Mouse (Mus musculus) limb, embryonic 12.5 days (tissue): Measurements from ENCODE around the gene Patl1. TPM values are rescaled to one million over a fixed set of nuclear protein-coding genes. Genes with fewer than 3 reads are reported as not detected.
"Not testable (repeated sequence)": the region's sequence is repeated elsewhere in the genome, so short reads cannot be mapped to it uniquely, and the experiment has no call there.

Experiments used
- ATAC-seq: fragments of 200-750 bp; cut with Nextera tagmentation; 2 replicates; pipeline ENCODE4 v1.8.0; 2017; ENCODE audit warnings: low read depth, moderate TSS enrichment; ENCODE audit not compliant: insufficient number of reproducible peaks, insufficient read depth, low FRiP score, low TSS enrichment
- H3K27ac ChIP-seq: fragments of 300-500 bp; sonication (generic); 2 replicates; pipeline ENCODE4 v1.5.1; 2016; ENCODE audit warnings: mild to moderate bottlenecking, moderate library complexity
- H3K27me3 ChIP-seq: fragments of 300-500 bp; sonication (generic); 2 replicates; pipeline ENCODE4 v1.6.1; 2016; ENCODE audit warnings: mild to moderate bottlenecking, moderate library complexity
- H3K36me3 ChIP-seq: fragments of 300-500 bp; sonication (generic); 2 replicates; pipeline ENCODE4 v1.6.1; 2016; ENCODE audit warnings: mild to moderate bottlenecking, moderate library complexity
- H3K4me1 ChIP-seq: fragments of 300-500 bp; sonication (generic); replicated peaks from 2 replicates; pipeline ENCODE4 v1.6.1; 2016
- H3K4me2 ChIP-seq: fragments of 300-500 bp; sonication (generic); 2 replicates; pipeline ENCODE4 v1.6.1; 2016; ENCODE audit warnings: mild to moderate bottlenecking, moderate library complexity
- H3K4me3 ChIP-seq: fragments of 300-500 bp; sonication (generic); replicated peaks from 2 replicates; pipeline ENCODE4 v1.5.1; 2016; ENCODE audit warnings: mild to moderate bottlenecking
- H3K9ac ChIP-seq: fragments of 300-500 bp; sonication (generic); replicated peaks from 2 replicates; pipeline ENCODE4 v1.6.1; 2016; ENCODE audit warnings: mild to moderate bottlenecking, moderate library complexity
- H3K9me3 ChIP-seq: fragments of 300-500 bp; sonication (generic); 2 replicates; pipeline ENCODE4 v1.6.1; 2016; ENCODE audit warnings: mild to moderate bottlenecking, moderate library complexity
- WGBS: fragments of 180-500 bp; shearing (Covaris S2); methylation state at CpG from one replicate; pipeline ENCODE4 v1.1.7; 2016; 5-methylcytosine and 5-hydroxymethylcytosine counted together
- polyA plus RNA-seq: library from polyadenylated mRNA; unstranded; fragments of >200 nt; fragmentation: Nextera tagmentation; extraction: Ambion mirVana; gene quantifications from 2 replicates; pipeline ENCODE4 v1.2.1, GENCODE M21; 2016

Gene Patl1
- polyA plus RNA-seq, 1 experiment from 2014 or later = 17.8 TPM

DNA sequence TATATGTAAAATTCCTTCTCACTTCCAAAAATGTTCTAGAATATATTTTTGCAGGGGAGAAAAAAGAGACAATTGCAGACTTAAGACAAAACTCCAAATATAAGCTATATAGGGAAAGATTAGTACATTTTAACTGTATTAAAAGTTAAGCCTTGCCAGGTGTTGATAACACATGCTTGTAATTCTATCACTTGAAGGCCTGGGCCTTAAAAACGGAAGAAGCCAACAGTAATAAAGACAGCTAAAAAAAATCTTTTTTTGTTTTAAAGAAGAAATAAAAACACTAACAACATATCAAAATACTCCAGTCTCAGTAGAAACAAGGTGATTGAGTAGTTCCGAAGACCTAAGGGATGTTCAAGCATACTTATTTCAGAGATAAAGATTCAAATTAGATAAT, 14.2 kb downstream of the Patl1 start:
- Histone ChIP-seq H3K4me3 (no peak overlapping the region), H3K4me2 (no peak overlapping the region), H3K9ac (no peak overlapping the region), H3K36me3 (peaks cover 88% of the 10 kb centered on the region), H3K27me3 (no peaks in the 10 kb centered on the region), H3K4me1 (no peaks in the 10 kb centered on the region), H3K9me3 (no peaks in the 10 kb centered on the region), H3K27ac (no peak overlapping the region)
- ATAC-seq = no peak
- WGBS = 83% methylated on average over 2 of the region's 2 CpGs

DNA sequence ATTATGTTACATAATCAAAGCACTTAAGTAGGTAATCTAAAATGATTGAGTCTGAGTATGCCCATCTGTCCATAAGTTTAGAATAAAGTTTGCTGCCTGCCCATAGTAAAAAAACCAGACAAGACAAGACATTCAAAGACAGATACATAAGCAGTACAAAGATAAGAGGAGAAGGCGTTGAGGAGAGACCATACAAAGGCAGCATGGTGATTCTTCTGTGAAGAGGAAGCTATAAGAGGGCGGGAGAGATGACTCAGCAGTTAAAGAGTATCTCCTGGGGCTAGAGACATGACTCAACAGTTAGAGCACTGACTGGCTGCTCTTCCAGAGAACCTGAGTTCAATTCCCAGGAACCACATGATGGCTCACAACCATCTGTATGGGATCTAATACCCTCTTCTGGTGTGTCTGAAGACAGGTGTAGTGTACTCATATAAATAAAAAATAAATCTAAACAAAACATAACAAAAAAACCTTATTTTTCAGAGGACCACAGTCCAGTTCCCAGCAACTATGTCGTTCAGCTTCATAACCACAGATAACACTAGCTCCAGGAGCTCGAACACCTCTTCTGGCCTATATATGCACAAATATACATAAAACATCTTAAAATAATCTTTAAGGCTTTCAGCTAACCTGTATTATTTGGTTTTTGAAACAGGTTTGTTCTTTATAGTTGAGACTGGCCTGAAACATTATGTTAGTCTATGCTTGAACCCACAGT, 16.0 kb downstream of the Patl1 start:
- H3K9me3 ChIP-seq = no peaks in the 10 kb centered on the region

DNA sequence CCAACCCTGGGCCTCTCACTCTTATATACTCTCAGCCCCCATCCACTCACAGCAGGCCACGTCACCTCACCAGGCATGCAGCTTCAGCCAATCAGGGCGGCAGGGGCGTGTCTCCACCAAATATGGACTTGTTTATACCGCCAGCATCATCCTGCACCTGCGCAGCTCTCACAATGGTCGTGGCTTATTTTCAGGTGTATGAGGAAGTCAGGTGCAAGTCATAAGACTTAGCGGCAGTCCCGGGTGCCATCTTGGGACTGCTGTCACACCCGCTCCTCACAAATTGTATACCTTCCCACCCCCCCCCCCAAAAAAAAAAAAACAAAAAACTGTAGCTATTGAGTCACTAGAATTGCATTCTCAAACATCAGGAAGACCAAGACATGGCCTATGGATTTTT, 34.3 kb downstream of the Patl1 start:
- not testable (repeated sequence) for ATAC-seq, H3K4me1 ChIP-seq, H3K27me3 ChIP-seq, H3K4me3 ChIP-seq, H3K27ac ChIP-seq, H3K9ac ChIP-seq, H3K9me3 ChIP-seq, H3K4me2 ChIP-seq
- WGBS = 92% methylated on average over 9 of the region's 9 CpGs
- H3K36me3 ChIP-seq = peaks cover 38% of the 10 kb centered on the region

More for the DNA sequence above, 16.0 kb downstream of the Patl1 start:
- H3K4me1 ChIP-seq = no peaks in the 10 kb centered on the region
- H3K4me2 ChIP-seq = no peak overlapping the region
- H3K27me3 ChIP-seq = no peaks in the 10 kb centered on the region
- 93% methylated on average over 4 of the region's 4 CpGs for WGBS
- no peak overlapping the region for H3K9ac ChIP-seq
- H3K36me3 ChIP-seq = peaks cover 90% of the 10 kb centered on the region
- H3K4me3 ChIP-seq = no peak overlapping the region
- ATAC-seq = no peak
- no peak overlapping the region for H3K27ac ChIP-seq

DNA sequence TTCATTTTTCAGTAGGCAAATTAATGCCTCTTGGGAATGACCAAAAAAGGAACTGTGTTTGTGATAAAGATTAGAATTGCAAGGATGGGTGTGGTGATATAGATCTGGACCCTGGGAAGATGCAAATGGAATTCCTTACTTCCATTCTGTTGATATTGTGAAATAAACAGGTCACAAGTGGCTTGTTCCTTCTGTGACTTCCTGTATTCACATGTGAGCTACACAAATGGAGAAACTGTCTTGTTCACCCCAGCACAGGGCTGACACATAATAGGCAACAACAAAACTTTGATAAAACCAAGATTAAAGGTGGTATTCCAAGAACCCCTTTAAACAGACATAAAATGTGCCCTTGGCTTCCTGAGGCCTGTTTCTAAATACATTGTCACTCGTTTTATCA, 37.7 kb downstream of the Patl1 start:
- H3K4me1 ChIP-seq = 0 out of 2 replicates have a peak, but pooled peaks cover 2% of the 10 kb centered on the region
- no peak overlapping the region for H3K9ac ChIP-seq
- H3K27ac ChIP-seq = no peak overlapping the region
- H3K27me3 ChIP-seq = no peaks in the 10 kb centered on the region
- 60% methylated on average over 1 of the region's 1 CpGs for WGBS
- no peak for ATAC-seq
- H3K4me3 ChIP-seq = no peak overlapping the region
- peaks cover 11% of the 10 kb centered on the region for H3K36me3 ChIP-seq
- H3K4me2 ChIP-seq = no peak overlapping the region
- no peaks in the 10 kb centered on the region for H3K9me3 ChIP-seq

DNA sequence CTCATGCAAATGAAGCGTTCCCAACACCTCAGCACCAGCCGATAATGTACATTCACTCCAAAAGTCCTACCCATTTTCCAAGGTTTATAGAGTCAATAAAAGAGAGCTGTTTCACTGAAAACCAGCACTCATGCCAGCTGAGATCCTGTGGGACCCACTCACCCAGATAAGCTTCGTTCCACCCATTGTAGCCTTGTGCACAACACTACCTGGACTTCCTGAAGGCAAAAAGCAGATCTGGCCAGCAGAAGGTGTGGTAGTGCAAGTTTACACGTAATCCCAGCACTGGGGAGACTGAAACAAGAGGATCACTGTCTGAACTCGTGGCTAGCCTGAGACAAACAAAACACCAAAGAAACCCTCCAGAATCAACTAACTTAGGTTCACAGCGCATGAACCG, 38.5 kb downstream of the Patl1 start:
- H3K27me3 ChIP-seq = no peaks in the 10 kb centered on the region
- ATAC-seq = no peak
- 68% methylated on average over 7 of the region's 7 CpGs for WGBS

DNA sequence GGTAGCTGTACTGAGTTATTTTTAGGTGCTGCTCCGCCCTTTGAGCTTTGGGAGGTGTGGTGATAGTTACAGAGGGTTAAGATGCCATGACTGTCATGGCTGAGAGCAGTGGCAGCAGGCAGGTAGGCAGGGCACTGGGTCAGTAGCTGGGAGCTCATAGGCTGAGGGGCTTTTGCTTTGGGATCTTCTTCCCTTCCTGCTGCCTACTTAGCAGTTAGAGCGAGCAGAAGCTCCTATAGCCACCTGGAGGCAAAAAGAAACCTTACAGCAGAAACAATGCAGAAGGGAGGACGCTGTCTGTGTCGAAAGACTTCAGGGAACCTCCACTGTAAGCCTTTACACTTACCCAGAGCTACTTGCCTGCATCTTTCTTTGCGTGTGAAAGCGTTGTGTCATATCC, 42.0 kb downstream of the Patl1 start:
- H3K4me1 ChIP-seq = 0 out of 2 replicates have a peak, but pooled peaks cover 2% of the 10 kb centered on the region
- H3K36me3 ChIP-seq = no peaks in the 10 kb centered on the region
- no peak overlapping the region for H3K4me3 ChIP-seq
- no peak overlapping the region for H3K9ac ChIP-seq
- 48% methylated on average over 6 of the region's 6 CpGs for WGBS
- H3K9me3 ChIP-seq = no peaks in the 10 kb centered on the region
- H3K27me3 ChIP-seq = no peaks in the 10 kb centered on the region
- no peak for ATAC-seq
- H3K27ac ChIP-seq = no peak overlapping the region
- no peak overlapping the region for H3K4me2 ChIP-seq

More for the DNA sequence above, 38.5 kb downstream of the Patl1 start:
- Histone ChIP-seq H3K4me1 (0 out of 2 replicates have a peak, but pooled peaks cover 2% of the 10 kb centered on the region), H3K9me3 (no peaks in the 10 kb centered on the region), H3K36me3 (peaks cover 2% of the 10 kb centered on the region), H3K4me2 (no peak overlapping the region), H3K9ac (no peak overlapping the region), H3K4me3 (no peak overlapping the region), H3K27ac (no peak overlapping the region)

DNA sequence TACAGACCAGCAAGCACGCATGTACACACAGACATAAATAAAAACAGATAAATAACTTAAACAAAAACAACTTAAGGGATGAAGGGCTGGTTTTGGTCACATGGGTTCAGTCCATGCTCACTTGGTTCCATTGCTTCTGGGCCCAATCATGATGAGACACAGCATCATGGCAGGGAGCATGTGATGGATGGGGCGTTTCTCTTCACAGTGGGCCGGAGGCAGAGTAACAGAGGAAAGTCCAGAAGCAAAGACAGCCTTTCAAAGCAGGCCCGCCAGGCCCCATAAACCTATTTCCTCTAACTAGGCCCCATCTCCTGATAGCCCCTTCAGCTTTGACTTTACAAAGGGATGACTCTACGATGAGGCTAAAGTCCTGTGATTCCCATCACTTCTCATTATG, 44.4 kb downstream of the Patl1 start:
- Histone ChIP-seq H3K27me3 (no peaks in the 10 kb centered on the region), H3K36me3 (no peaks in the 10 kb centered on the region), H3K4me3 (no peak overlapping the region), H3K9me3 (no peaks in the 10 kb centered on the region), H3K4me1 (no peaks in the 10 kb centered on the region), H3K9ac (no peak overlapping the region), H3K27ac (no peak overlapping the region), H3K4me2 (no peak overlapping the region)
- no peak for ATAC-seq
- 65% methylated on average over 5 of the region's 5 CpGs for WGBS

DNA sequence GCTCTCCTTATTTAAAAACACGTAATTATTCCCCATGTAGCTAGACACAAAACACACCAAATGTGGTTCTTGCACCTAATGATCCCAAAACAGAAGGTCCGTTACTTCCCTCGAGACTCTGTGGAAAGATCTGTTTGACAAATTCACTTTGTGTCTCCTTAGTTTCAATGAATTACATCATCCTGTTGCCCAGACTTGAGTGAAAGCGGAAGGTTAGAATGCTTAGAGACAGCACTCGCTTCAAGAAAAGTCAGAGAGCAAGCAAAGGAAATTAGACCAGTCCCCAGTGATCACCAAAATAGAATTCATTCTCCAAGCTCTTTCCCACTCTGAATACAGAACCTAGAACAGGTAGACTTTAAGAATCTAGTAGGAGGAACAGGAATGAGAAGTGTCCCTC, 45.2 kb downstream of the Patl1 start:
- no peak for ATAC-seq
- Histone ChIP-seq H3K4me2 (no peak overlapping the region), H3K4me1 (no peaks in the 10 kb centered on the region), H3K27me3 (no peaks in the 10 kb centered on the region), H3K27ac (no peak overlapping the region), H3K9me3 (no peaks in the 10 kb centered on the region), H3K36me3 (no peaks in the 10 kb centered on the region), H3K4me3 (no peak overlapping the region), H3K9ac (no peak overlapping the region)
- WGBS = 89% methylated on average over 5 of the region's 5 CpGs

DNA sequence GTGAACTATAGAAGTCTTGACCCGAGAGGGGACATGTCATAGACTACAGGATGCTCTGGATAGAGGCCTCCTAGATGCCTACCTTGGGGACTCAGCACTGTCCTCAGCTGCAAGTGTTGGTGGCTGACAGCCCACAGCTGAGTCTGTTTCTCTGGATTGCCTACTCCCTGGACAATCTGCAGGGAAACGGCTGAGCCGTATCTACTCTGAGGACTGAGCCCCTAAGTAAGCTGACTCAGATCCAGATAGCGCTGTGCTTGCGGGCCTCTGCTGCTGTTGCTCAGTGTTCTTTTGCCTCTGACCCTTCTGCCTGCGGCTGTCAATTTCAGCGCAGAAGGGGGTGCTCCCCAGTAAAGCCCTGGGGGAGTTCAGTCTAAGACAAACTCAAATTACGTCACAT, 45.6 kb downstream of the Patl1 start:
- WGBS = 87% methylated on average over 8 of the region's 8 CpGs
- no peaks in the 10 kb centered on the region for H3K4me1 ChIP-seq
- ATAC-seq = no peak

DNA sequence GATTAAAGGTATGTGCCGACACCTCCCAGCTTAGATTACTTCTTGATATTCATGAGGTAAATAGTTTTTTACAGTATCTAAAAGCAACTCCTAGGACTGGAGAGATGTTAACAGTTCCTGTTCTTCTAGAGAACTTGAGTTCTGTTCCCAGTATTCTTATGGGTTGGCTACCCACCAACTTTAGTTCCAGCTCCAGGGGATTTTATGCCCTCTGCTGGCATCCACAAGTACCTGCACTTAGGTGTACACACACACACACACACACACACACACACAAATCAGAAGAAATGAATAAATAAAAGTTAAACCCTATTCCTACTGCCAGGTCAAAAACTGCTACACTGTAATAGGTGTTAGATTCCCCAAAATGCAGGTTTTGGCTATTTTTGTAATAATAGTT, 52.1 kb downstream of the Patl1 start:
- Histone ChIP-seq H3K4me3 (peak overlapping the region; percentile 79), H3K4me1 (peaks cover 18% of the 10 kb centered on the region), H3K9me3 (peaks cover 4% of the 10 kb centered on the region; the same call in 1 of the 2 replicates), H3K27ac (no peak overlapping the region), H3K4me2 (peak overlapping the region; percentile 57; the same call in 1 of the 2 replicates), H3K36me3 (peaks cover 4% of the 10 kb centered on the region; the same call in 1 of the 2 replicates), H3K27me3 (no peaks in the 10 kb centered on the region), H3K9ac (no peak overlapping the region)
- no peak for ATAC-seq
- WGBS = 100% methylated on average over 1 of the region's 1 CpGs

More for the DNA sequence above, 45.6 kb downstream of the Patl1 start:
- Histone ChIP-seq H3K27ac (no peak overlapping the region), H3K36me3 (no peaks in the 10 kb centered on the region), H3K4me3 (no peak overlapping the region), H3K9me3 (no peaks in the 10 kb centered on the region), H3K4me2 (no peak overlapping the region), H3K9ac (no peak overlapping the region), H3K27me3 (no peaks in the 10 kb centered on the region)

DNA sequence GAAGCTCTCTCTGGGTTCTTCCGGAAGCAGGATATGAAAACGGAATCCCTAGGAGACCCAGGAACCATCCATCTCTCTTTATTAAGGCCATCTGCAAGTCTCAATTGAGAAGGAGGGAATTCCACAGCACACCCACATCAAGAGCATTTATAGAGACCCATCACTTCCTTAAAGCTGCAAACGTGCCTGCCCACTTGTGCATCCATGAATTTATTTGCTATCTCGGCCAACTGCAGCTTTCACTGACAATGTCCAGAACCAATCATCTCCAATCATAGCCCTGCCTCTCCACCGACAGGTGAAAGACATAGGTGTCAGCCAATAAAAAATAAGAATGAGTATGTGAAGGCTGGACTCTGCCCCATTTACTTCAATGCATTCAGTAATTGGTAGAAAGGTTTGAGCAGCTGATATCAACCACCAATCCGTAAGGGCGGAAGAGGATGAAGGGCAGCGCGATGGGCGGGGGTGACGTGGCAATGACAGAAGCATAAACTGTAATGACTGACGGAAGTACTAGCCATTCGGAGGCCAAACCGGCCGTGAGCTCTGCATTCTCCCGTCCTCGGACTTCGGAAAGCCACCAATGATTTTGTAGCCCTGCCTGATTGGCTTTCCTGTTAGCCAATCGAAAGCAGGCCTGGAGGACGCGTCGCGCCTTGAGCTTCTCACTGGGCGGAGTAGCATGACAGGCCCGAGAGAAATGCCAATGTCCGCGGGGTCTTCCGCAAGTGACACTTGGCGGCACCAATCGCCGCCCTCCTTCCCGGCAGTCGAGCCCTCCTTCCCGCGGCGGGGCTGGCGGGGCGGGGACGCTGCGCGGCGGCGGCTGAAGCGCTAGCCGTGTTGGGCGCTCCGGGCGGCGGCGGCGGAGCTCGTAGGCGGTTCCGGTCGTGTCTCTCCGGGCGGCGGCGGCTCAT, 53.1 kb downstream of the Patl1 start, which contains the start of gene Osbp:
Osbp (plus strand) TSS at position 919 of the 920 bp plus-strand sequence.
- peak within 1 kb of the TSS; percentile 74 for H3K27ac ChIP-seq
- peak; percentile 98 for ATAC-seq
- peak within 1 kb of the TSS; percentile 79 for H3K4me3 ChIP-seq
- H3K9me3 ChIP-seq = peaks cover 4% of the 10 kb centered on the region; the same call in 1 of the 2 replicates
- H3K9ac ChIP-seq = peak within 1 kb of the TSS; percentile 73
- H3K36me3 ChIP-seq = peaks cover 4% of the 10 kb centered on the region; the same call in 1 of the 2 replicates
- peaks cover 23% of the 10 kb centered on the region for H3K4me1 ChIP-seq
- H3K4me2 ChIP-seq = peak within 1 kb of the TSS; percentile 95
- no peaks in the 10 kb centered on the region for H3K27me3 ChIP-seq
- under 1% methylated on average over 50 of the region's 59 CpGs for WGBS
